In the genomic region with DNA sequence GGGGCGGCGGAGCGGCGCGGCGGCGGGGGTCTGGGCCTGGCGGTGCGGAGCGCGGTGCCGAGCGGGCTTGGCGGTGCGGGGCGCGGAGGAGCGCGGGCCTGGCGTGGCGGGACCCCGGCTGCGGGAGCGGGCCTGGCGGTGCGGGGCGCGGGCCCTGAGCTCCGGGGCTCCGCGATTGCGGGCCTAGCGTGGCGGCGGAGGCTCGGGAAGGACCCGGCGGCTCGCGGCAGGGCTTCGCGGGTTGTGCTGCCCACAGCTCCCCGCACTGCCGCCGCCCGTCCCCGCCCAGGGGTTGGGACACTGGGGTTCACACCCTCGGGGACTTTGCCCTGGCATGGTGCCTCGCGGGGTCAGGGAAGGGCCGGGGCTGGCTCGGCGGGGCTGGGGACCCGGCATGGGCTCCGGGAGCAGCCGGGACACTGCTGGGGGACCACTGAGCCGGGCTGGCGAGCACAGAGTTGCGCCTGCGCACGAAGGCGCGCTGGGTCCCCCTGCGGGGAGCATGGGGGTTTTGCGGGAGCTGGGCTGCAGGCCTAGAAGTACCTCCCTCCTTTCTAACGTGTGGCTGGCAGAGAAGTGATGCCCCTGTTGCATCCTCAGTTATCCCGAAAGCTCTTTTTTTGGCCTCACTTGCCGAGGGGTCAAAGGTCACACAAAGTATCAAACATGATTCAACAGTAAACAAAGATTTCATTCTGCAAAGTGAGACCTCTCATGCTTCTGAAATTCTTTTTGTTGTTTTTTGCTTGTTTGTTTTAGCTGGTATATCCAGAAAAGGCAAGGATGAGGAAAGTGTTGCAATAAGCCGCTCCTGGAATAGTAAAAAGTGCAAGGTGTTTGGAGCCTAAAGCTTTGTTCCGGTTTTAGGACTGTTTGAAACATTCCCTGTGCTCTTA, we compare ENCODE assay signal across 1 mouse cellular context.
A peak's percentile ranks its signal among the peaks of the same experiment; 100 is the strongest.
TF ChIP-seq lines count a peak whose summit lies in the region.

A gene (minus strand): TSS at position 240 of the 896 bp plus-strand sequence.

TF ChIP-seq in CH12.LX, 34 proteins besides CTCF, POLR2A, EP300 and RAD21 (continued from another document):
- TF ChIP-seq USF1 (IDR thresholded peaks at IDR 0.05; ENCODE audit: low read depth, low read length) (no peak), ZNF384 (IDR thresholded peaks at IDR 0.05; ENCODE audit: low read depth, low read length) (0 out of 2 replicates have a peak, but pooled peaks have one; percentile 2)
